Mouse (Mus musculus): Measurements from ENCODE around the gene Dennd5a. TPM values are rescaled to one million over a fixed set of nuclear protein-coding genes. Genes with fewer than 3 reads are reported as not detected.

Gene Dennd5a
- polyA plus RNA-seq (2015; fragmentation: Nextera tagmentation; extraction: Ambion mirVana) = 36.4 and 40.1 TPM in 2 replicates

DNA sequence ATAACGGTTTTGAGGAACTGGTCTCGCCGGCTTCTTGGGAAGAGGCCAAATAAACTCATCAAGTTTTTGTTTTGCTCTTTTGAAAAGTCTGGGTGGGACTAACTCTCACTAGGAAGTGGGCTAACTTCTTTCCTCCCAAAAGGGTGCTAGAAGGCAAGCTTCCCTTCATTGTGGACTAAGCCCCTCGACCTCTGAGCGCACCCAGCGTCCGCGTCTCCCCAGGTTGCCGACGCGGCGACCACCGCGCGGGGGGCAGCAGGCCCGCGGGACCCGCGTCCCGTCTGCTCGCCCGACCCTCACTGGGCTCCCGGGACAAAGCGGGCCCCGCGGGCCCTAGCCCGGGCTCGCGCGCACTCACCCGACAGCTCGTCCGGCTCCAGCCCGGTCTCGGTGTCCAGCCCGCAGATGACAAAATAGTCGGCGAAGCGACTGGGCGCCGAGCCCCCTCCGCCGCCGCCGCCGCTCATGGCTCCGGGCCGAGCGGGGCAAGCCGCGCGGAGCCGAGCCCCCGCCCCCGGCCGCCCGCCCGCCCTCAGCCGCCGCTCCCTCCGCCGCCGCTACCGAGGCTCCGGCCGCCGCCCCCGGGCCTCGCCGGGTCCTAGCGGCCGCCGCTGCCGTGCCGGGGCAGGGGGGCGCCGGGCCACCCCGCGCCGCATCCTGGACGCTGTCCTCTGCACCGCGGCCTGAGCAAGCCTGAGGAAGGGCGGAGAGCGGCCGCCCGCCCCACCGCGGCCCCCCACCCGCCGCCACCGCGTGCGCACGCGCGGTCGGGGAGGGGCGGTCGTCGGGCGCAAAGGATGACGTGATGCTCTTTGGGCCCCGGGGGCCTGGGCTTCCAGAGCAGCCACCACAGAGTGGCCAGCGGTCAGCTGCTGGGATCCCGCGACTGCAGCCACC lies at the start of gene Dennd5a:
Dennd5a (minus strand) TSS at position 755 of the 897 bp plus-strand sequence.
- peak within 1 kb of the TSS; percentile 88 for H3K9ac ChIP-seq (replicated peaks; ENCODE audit: low read depth)
- DNase-seq (ENCODE audit: low spot score) = peak; percentile 89

DNA sequence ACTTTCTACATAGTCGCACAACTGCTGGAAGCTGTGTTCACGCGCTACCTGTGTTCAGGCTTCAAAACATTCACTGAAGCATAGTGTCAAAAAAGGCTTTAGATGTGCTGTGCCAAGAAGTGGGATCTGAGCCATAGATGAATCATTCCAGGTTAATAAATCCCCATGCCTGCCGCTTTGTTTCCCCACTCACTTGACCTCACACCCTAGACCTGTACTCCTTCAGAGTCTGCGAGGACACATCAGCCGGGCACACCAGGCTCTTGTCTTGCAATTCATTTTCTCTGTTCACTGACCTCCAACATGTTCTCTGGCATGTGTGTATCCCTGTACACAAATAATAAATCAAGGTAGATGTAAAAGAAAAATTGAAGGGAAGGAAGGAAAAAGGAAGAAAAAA lies 48.8 kb upstream of the Dennd5a start:
- no peak overlapping the region for H3K9ac ChIP-seq (replicated peaks; ENCODE audit: low read depth)

More for the DNA sequence above, at the start of gene Dennd5a:
- Histone ChIP-seq H3K4me1 (ENCODE audit: insufficient read depth, low read depth, low read length) (peaks cover 11% of the 10 kb centered on the region; the same call in 1 of the 2 replicates), H3K4me3 (ENCODE audit: low read depth, low read length) (peak within 1 kb of the TSS; percentile 84), H3K9me3 (ENCODE audit: low read length) (no peaks in the 10 kb centered on the region), H3K27ac (ENCODE audit: low read length) (peak within 1 kb of the TSS; percentile 92), H3K36me3 (ENCODE audit: insufficient read depth, low read length) (no peaks in the 10 kb centered on the region), H3K27me3 (replicated peaks; ENCODE audit: insufficient read depth, low read length) (no peaks in the 10 kb centered on the region), H3K4me2 (replicated peaks; ENCODE audit: low read depth, low read length) (peak within 1 kb of the TSS; percentile 74)
- TF ChIP-seq EP300 (IDR thresholded peaks at IDR 0.05) = no peak
- TF ChIP-seq CTCF (IDR thresholded peaks at IDR 0.05) = no peak
- peak; percentile 93 for ATAC-seq
- WGBS = under 1% methylated on average over 62 of the region's 107 CpGs

DNA sequence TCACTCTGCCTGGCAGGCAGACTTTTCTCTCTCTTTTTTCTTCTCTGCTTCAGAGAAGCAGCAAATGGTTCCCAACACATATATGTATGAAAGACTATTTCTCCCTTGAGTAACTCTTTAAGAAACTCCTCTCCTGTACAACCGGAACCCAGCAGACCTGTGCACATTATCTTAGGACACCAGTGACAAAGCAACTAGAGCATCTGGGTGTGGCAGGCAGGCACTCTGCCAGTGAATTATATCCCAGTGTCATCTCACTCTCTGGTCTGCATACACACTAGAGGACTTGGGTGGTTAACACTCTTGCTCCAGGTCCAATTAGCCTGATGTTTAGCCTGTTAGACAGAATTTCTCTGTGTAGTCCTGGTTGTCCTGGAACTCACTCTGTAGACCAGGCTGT lies 48.2 kb upstream of the Dennd5a start:
- no peaks in the 10 kb centered on the region for H3K36me3 ChIP-seq (ENCODE audit: insufficient read depth, low read length)
- TF ChIP-seq CTCF (IDR thresholded peaks at IDR 0.05) = no peak
- TF ChIP-seq EP300 (IDR thresholded peaks at IDR 0.05) = no peak
- no peak overlapping the region for H3K4me3 ChIP-seq (ENCODE audit: low read depth, low read length)
- H3K27ac ChIP-seq (ENCODE audit: low read length) = no peak overlapping the region
- DNase-seq (ENCODE audit: low spot score) (no peak), ATAC-seq (no peak)
- H3K9ac ChIP-seq (replicated peaks; ENCODE audit: low read depth) = no peak overlapping the region
- 89% methylated on average over 1 of the region's 1 CpGs for WGBS
- no peaks in the 10 kb centered on the region for H3K4me1 ChIP-seq (ENCODE audit: insufficient read depth, low read depth, low read length)
- H3K9me3 ChIP-seq (ENCODE audit: low read length) = no peaks in the 10 kb centered on the region
- H3K27me3 ChIP-seq (replicated peaks; ENCODE audit: insufficient read depth, low read length) = no peaks in the 10 kb centered on the region
- H3K4me2 ChIP-seq (replicated peaks; ENCODE audit: low read depth, low read length) = no peak overlapping the region

More for the DNA sequence above, 48.8 kb upstream of the Dennd5a start:
- Histone ChIP-seq H3K4me1 (ENCODE audit: insufficient read depth, low read depth, low read length) (no peaks in the 10 kb centered on the region), H3K27ac (ENCODE audit: low read length) (no peak overlapping the region), H3K4me2 (replicated peaks; ENCODE audit: low read depth, low read length) (no peak overlapping the region), H3K4me3 (ENCODE audit: low read depth, low read length) (no peak overlapping the region), H3K36me3 (ENCODE audit: insufficient read depth, low read length) (no peaks in the 10 kb centered on the region), H3K27me3 (replicated peaks; ENCODE audit: insufficient read depth, low read length) (no peaks in the 10 kb centered on the region), H3K9me3 (ENCODE audit: low read length) (no peaks in the 10 kb centered on the region)
- ATAC-seq (no peak), DNase-seq (ENCODE audit: low spot score) (no peak)
- 70% methylated on average over 6 of the region's 6 CpGs for WGBS
- no peak for TF ChIP-seq CTCF (IDR thresholded peaks at IDR 0.05)
- no peak for TF ChIP-seq EP300 (IDR thresholded peaks at IDR 0.05)

DNA sequence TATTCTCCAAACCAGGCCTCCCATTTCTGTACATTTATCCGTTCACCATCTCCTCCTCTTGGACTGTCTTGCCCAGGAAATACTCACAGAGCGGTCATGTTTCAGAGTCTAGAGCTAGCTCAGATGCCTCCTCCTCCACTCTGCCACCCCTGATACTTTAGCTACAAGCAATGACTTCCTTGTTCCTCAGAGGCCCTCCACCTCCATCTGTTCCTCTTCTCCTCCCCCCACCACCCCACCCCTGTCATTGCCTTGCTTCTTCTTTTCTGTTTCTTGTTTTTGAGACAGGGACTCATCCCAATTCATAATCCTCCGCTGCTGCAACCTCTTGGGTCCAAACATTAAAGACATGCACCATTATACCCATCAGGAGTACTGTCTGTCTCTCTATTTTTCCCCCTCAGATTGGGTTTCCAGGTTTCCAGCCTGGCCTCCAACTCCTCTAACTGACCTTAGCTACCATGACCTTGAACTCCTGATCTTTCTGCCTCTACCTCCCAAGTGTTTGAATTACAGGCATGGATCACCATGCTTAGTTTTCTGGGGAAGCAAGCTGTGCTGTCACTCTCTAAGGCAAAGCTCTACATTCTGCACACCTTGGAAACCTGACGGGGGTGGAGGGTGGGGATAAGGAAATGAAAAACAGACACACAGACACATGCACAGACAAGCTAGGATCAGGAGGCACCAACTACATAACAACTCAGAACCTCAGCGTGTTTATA lies 46.4 kb upstream of the Dennd5a start:
- Histone ChIP-seq H3K36me3 (ENCODE audit: insufficient read depth, low read length) (no peaks in the 10 kb centered on the region), H3K4me2 (replicated peaks; ENCODE audit: low read depth, low read length) (no peak overlapping the region), H3K4me3 (ENCODE audit: low read depth, low read length) (no peak overlapping the region), H3K27ac (ENCODE audit: low read length) (no peak overlapping the region), H3K27me3 (replicated peaks; ENCODE audit: insufficient read depth, low read length) (no peaks in the 10 kb centered on the region), H3K9me3 (ENCODE audit: low read length) (no peaks in the 10 kb centered on the region), H3K4me1 (ENCODE audit: insufficient read depth, low read depth, low read length) (no peaks in the 10 kb centered on the region), H3K9ac (replicated peaks; ENCODE audit: low read depth) (no peak overlapping the region)
- WGBS = 81% methylated on average over 5 of the region's 5 CpGs
- DNase-seq (ENCODE audit: low spot score) (peak; percentile 21), ATAC-seq (no peak)
- no peak for TF ChIP-seq EP300 (IDR thresholded peaks at IDR 0.05)
- no peak for TF ChIP-seq CTCF (IDR thresholded peaks at IDR 0.05)

DNA sequence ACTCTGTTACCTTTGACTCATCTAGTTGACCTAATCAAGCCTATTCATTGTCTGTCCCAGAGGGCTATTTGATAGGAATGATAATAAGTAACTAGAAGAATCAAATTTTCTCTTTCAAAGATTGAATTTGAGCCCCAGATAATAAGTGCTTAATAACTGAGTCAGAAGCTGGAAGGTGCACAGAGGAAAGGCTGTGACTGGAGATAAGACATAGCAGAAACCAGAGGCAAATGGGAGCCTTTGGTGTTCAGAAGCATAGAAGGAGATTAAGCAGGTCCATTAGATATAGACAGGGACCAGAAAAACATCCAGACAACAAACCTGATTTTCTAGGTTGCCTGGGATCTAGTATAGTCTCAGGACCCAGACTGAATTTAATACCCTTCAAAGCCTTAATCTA lies 45.7 kb upstream of the Dennd5a start:
- H3K9ac ChIP-seq (replicated peaks; ENCODE audit: low read depth) = no peak overlapping the region
- no peak for DNase-seq (ENCODE audit: low spot score)
- no peak for ATAC-seq
- no peaks in the 10 kb centered on the region for H3K36me3 ChIP-seq (ENCODE audit: insufficient read depth, low read length)
- H3K4me3 ChIP-seq (ENCODE audit: low read depth, low read length) = no peak overlapping the region
- H3K27me3 ChIP-seq (replicated peaks; ENCODE audit: insufficient read depth, low read length) = no peaks in the 10 kb centered on the region
- no peaks in the 10 kb centered on the region for H3K9me3 ChIP-seq (ENCODE audit: low read length)
- TF ChIP-seq EP300 (IDR thresholded peaks at IDR 0.05) (no peak), CTCF (IDR thresholded peaks at IDR 0.05) (no peak)
- H3K4me2 ChIP-seq (replicated peaks; ENCODE audit: low read depth, low read length) = no peak overlapping the region
- no peak overlapping the region for H3K27ac ChIP-seq (ENCODE audit: low read length)
- H3K4me1 ChIP-seq (ENCODE audit: insufficient read depth, low read depth, low read length) = no peaks in the 10 kb centered on the region

DNA sequence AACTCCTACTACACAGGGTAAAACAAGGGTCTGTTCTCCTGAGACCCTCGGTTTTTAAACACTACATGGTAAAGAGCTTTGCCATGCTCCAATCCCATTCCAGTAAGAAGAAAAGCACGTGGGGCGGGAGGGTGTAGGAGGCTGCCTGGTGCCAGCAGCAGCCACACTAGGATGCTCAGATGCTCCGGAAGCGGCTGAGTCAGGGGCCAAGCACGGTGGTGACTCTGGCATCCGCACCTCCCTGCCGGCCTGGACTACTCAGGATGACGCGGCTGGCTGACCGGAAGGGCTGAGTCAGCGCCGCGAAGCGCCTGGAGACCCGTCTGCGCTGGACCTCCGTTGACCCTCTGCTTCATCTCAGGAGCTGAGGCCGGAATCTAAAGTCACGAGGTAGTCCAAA lies 42.7 kb upstream of the Dennd5a start:
- no peak overlapping the region for H3K27ac ChIP-seq (ENCODE audit: low read length)
- peak overlapping the region; percentile 33; the same call in 1 of the 2 replicates for H3K4me2 ChIP-seq (replicated peaks; ENCODE audit: low read depth, low read length)
- H3K4me3 ChIP-seq (ENCODE audit: low read depth, low read length) = no peak overlapping the region
- no peaks in the 10 kb centered on the region for H3K4me1 ChIP-seq (ENCODE audit: insufficient read depth, low read depth, low read length)
- H3K9me3 ChIP-seq (ENCODE audit: low read length) = no peaks in the 10 kb centered on the region
- peak; percentile 75 for DNase-seq (ENCODE audit: low spot score)
- peak; percentile 97 for ATAC-seq
- H3K36me3 ChIP-seq (ENCODE audit: insufficient read depth, low read length) = no peaks in the 10 kb centered on the region
- H3K27me3 ChIP-seq (replicated peaks; ENCODE audit: insufficient read depth, low read length) = no peaks in the 10 kb centered on the region
- 7% methylated on average over 20 of the region's 20 CpGs for WGBS
- TF ChIP-seq CTCF (IDR thresholded peaks at IDR 0.05) (no peak), EP300 (IDR thresholded peaks at IDR 0.05) (no peak)
- no peak overlapping the region for H3K9ac ChIP-seq (replicated peaks; ENCODE audit: low read depth)
